Mouse (Mus musculus): ENCODE results near the gene Tnnc1.
A peak's percentile ranks its signal among the peaks of the same experiment; 100 is the strongest.

The Tnnc1 gene

DNA sequence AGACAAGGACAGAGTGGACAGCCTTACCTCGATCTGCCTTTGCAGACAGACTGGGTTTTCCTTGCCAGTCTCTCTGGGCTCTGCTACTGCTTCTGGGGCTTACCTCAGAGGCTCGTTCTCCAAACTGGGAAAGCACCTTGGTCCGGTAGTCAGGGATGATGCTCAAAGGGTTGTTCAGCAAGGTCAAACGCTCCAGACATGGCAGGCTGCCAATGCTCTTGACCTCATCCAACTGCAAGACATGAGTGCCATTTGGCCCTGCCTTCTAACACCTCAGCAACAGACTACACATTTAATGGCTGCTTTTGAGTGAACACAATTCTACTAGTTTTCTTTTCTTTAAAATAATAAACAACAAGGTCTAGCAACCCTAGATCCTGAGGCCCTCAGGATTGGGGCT lies 21.5 kb upstream of the Tnnc1 start:
- peak; percentile 55 for DNase-seq

DNA sequence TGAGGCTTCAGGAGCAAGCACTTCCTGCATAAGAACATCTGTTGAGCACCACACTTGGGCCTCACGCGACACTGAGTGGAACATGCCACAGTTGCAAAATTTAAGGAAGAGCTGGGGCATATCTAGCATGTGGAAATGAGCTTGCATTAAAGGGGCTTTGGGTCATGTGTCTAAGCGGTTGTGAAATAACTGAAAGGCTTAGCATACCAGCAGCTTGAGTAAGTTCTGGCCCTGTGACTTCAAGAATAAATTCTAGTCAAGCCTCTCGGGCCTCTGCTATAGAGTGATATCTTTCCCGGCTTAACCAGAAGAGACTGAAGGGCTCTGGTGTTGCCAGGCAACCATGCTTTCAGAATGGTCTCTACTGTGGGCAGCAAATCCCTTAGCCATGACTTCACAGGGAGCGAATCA lies 19.3 kb upstream of the Tnnc1 start:
- peak; percentile 60 for DNase-seq

DNA sequence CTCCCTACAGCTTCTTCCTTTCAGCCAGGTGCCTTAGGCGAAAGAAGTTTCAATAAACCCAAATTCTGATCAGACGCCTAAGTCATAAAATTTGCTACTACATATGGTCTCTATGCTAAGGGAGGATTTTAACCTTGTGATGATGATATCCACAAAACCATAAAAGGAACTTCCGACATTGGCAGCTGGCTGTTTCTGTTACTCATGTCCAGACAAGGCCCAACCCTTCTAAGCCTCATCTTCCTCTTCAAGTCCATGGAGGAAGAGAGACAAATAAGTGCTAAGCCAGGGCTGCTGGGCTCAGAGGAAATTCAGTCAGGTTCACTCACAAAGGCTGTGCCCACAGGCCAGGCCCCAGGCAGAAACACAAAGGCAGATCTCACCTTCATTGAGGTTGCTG lies 18.8 kb upstream of the Tnnc1 start:
- DNase-seq, result no peak

DNA sequence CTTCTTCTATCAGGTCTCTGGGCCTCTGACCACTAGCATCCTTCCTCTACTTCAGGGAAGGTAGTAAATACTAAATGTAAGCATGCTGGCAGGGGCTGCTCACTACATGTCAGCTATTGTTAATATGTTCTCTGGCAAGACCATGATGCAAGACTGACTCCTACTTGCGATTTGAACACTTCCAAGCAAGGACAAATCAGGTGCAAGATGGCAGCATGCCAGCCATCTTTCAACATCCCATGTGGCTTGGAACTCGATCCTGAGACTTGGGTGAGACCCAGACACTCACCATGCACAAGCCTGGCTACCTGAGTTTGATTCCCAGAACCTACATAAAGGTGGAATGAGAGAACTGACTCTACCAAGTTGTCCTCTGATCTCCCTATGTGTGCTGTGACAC lies 16.2 kb upstream of the Tnnc1 start:
- no peak for DNase-seq

DNA sequence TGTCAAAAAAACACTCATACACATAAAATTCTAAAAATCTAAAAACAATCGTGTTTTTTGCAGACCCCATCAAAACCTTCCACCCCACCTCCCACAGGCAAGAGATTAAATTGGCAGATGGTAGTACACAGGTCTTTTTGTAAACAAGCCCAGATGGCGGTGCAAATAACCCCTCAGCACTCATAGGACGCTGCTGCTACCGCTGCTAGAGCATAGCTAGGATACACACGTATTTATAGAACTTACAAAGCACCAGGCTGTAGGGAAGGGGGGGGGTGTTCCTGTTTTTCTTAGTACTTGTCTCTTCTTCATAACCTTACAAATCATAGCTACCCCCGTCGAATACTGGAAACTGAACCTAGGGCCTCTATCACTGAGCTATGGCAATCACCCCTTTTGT lies 14.3 kb upstream of the Tnnc1 start:
- no peak for DNase-seq

DNA sequence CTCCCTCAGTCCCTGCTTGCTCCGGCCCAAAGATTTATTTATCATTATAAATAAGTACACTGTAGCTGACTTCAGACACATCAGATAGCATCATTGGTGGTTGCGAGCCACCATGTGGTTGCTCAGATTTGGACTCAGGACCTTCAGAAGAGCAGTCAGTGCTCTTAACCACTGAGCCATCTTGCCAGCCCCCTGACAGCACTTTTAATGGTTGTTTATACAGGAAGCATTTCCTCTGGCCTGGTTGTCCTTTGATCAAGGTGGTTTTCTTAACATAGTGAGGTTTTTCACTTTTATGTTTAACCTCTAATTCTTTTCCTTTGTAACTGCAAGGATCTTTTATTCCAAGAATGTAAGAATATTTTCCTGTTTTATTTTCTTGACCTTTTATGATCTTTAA lies 13.7 kb upstream of the Tnnc1 start:
- peak; percentile 57 for DNase-seq

DNA sequence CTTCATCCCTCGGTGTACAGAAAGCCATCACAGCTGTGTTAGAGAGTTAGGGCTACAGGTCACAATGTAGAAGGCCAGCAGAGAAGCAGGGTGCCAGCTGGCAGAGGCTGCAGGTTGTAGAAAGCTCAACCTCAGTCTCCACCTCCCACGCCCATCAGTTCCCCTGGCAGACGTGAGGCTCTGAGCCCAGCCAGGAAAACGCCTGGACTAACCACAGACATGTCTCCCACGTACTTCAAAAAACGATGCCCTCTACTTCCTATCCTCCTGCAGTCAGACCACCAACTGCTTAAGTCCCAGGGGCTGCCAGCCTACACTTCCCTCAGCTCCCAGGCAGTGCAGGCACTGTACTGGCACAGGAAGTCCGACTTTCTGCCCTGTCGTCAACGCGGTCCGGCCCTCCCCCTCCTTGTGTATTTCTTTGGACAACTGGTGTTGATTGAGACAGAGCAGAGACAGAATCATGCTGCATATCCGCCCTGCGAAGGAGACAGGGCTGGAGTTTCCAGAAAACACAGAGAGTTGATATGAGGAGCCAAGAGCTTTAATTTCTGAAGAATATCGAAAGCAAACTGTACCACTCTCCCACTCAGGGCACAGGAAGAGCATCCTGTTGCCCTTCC lies 13.1 kb upstream of the Tnnc1 start:
- peak; percentile 90 for DNase-seq

DNA sequence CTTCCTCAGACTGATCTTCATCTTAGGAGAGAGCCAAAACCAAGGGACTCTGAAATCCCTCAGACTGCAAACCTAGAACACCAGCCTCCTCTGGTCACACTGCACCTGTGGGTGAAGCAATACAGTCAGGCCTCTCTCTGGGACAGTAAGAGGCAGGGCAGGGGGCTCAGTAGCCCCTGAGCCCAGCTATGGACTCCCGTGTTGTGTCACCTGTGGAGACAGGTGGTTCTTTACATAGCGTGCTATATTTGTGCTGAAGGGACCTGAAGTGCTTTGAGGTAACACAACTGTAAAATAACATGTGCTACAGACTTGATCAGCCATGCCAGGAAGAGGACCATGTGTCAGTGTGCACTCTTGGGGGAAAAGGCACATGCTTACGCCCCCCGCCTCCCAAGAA lies 12.6 kb upstream of the Tnnc1 start:
- no peak for DNase-seq

DNA sequence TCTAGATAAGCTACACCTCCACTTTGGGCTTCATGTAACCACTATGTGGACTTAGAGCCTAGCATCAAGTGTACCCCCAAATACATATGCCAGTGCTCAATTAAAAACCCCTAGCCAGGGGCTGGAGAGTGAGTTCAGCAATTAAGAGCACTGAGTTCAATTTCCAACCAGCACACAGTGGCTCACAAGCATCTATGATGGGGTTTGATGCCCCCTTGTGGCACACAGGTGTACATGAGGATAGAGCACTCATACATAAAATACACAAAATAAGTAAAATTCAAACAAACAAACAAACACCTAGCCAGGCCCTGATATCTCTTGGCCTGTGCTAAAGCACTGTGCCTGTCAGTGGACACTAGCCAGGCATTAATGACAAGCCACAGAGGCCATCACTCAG lies 12.1 kb upstream of the Tnnc1 start:
- peak; percentile 53 for DNase-seq

DNA sequence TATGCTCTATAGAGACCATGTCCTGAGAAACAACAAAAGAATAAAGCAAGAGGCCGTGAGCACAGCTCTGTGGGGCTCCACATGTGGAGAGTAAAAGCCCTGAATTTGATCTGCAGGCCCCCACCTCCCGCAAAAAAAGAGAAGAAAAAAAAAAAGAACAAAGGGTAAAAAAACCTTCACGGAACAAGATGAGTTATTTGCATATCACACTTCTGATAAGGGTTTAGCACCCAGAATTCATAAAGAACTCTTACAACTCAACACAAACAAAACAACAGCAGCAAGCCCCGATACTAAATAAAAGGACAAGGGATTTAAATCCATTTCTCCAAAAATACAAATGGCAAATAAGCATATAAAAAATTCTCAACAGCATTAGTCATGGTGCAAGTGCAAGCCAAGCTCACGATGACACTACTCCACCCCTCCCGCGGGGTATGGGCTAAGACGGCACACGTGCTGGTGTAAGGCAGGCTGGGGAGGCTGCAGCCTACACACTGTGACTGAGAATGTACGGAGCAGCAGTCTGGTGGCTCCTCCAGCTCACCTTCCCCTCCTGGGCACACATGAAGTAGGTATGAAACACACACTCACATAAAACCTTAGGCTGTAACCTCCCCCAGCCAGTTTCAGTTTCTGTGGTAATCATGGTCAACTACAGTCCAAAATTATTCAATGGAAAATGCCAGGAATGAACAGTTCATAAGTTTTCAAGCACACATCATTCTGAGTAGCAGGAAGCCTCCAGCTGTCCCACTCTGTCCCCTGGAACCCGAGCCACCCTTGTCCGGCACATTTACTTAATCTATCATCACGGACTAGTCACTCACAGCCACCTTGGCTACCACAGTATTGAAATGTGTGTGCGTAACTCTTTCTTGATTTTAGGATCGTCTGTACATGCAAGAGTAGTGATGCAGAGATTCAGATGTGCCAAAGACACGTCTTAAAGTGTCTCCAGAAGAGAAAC lies 10.3 kb upstream of the Tnnc1 start:
- DNase-seq, result peak; percentile 74

DNA sequence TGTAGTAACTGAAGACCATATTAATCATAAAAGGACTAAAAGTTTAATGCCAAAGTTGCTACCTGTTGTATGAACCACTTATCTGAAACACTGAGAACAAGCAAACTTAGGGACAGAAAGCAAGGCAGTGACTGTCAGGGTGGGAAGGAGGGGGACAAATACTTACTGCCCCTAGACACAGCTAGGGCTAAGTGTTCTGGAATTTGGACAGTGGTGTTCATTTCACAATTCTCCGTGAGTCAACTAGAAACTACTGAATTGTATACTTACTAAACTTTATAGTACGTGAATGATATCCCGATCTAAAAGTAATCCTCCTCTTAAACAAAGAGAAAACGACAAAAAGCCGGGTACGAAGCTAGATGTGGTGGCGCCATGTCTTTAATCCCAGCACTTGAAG lies 8.5 kb upstream of the Tnnc1 start:
- DNase-seq, result no peak

DNA sequence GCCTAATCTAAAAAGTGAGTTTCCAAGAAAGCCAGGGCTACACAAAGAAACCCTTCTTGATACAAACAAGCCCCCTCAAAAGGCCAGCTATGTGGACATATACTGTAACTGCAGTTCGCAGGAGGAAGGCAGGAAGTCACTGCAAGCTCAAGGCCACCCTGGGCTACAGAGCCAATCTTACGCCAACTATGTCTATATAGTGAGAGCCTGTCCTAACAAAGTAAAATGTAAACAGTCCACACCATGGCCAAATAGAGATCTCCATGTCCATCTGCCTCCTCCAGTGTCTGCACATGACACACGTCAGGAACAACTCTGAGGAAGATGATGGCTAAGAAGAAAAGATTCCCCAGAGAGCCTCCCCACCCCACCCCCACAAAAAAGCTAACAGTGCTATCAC lies 8.1 kb upstream of the Tnnc1 start:
- DNase-seq, result no peak

DNA sequence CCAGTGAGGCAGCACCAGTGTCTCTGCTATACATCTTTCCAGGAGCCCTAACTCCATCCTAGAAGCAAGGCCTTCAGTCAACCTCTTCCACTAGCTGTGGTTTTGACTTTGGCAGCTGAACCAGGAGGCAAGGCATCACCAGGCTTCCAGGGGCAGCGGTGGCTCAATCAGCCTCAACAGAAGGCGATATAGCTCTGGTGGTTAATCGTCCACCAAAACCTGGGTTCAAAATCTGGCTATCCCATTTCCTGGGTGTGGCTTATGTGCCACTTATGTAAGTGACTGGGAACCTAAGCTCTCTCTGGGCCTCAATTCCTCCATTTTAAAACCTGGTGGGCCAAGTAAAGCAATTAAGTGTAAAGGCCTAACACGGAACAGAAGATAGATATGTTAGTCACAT lies 3.3 kb upstream of the Tnnc1 start:
- no peak for DNase-seq

DNA sequence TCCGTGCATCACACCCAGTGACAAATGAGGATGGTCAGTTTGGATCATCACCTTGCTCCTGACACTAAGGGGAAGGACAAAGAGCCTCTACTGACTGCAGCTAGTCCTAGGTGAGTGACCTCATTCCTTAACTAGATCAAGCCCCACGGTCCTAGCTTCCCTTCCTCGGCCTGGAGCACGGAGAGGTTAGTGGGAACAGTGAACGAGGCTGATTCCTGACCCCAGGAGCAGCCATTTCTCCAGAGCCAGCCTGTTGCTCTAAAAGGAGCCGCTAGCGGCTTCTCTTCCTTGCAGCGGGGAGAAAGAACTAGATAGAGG lies 2.9 kb upstream of the Tnnc1 start:
- DNase-seq, result no peak

DNA sequence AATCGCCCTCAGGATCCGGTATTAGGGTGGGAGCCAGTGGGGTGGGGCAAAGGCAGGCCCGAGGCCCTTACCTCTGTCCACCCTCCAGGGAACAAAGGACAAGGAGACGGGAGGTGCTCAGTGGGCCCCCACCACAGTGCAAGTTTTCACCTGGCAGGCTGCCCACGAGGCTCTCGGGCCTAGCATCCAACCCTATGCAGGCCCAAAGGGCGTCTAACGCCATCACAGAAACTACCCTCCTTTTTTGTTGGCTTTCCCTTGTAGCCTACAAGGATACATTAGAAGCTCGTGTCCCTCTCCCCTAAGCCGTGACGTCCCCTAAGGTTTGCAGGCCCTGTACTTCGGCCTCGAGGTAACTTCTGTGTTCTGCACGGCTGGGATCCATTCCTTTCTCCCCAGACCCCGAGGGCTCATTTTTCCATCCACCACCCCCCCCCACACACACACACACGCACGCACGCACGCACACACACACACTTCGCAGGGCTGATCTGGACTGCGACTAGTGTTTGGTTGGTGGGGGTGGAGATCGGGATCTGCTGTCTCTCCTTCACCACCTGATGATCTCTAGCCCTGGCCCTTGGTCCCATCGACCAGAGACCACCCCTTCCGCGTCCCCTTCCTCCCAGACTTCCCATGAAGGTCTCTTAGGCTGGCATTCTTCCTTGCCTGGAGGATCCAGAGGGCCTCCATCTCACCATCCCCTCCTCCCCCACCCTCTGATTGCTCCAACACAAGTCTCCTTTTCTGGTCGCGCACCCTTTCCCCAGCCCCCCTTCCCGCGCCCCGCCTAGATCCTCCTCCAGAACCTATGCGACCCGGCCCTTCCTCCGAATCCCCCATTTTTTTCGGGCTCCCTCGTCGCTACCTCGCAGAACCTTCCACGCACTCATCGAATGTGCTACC lies 2.3 kb upstream of the Tnnc1 start:
- DNase-seq, result peak; percentile 71

DNA sequence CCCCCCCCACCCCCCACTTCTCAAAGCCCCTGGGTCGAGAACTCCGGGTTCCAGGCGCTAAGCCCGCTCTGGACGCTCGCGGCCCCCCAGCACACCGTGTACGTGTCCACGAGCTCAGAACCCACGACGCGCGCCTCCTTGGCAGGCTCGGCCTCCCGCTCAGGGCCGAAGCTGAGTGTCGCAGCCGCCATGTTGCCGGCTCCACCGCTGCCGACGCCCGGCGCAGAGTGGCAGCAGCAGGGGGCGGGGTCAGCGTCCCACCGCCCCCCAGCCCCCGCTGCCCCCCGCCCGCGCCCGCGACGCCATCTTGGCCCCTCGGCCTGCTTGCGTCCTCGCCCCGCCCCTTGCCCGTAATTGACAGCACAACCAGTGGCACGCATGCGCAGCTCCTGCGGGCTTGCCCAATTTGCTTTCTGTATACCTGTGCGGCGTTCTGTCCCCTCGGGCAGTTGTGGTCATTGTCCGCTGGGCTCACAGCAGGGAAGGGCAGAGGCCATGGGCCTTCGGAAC lies 1.6 kb upstream of the Tnnc1 start:
- peak; percentile 97 for DNase-seq

DNA sequence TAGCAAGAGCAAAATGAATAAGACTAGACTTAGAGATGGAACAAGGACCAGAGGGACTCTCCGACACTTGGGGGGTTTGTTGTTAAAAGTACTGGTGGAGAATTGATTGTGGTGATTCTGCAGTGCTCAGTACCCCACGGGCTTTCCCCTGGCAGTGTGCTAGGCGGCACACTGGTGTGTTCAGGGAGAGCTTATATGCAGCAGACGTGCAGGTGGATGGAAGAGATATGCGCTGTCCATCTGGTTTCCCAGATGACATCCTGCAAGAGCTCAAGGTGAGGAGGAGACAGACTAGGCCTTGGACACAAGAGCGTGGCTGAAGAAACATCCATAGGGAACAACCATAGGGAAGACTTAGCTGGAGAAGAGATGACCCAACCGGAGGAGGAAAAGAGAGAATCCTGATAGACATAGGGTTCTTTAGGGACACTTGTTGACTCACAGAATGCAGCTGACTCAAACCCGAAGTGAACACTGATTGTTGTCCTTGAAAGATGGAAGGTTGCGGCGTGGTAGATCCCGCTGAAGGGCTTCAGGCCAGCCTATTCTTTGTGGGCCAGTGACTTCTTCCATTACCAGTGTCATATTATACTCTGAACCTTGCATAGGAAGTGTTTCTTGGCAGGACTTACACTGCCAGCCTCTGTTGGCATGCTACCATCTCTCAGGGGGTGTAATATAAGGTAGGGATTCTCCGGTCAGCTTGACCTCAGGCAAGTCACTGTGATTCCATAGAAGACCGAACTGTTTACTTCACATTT lies 862 bp upstream of the Tnnc1 start:
- peak; percentile 66 for DNase-seq

DNA sequence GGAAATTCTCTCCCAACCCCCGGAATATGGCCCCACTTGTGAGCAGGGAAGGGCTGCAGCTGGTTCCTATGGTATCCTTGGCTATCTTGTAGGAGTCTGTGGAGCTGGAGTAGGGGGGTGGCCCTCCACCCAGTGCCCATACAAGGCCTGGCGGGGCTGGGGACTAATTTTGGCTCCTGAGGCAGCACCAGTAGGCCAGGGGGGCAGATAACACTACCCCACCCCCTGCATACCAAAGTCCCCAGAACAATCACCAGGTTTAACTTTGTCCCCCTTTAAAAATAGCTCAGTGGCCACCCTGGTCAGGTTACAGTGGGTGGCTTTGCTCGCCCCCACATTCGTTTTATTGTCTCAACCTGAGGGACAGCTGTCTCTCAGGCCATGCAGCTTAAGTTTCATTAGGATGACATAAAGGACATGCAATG lies 1.0 kb downstream of the Tnnc1 start:
- DNase-seq, result no peak

DNA sequence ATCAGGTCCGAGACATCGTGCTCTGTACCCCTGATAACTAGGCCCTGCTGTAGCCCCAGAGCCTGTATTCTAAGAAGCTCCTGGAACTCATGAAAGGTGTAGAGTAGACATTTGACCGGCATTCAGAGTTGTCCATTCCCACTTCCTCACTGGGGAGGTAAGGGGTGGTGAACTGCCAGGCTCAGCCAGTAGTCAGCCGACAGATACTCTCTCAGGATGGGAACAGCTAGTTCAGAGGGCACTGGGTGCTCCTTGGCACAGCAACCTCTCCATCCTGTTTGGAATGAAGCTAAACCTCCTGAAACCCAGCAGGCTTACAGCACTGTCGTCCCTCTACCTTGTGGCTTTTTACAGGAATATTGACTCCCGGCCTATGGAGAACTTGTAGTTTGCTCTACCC lies 3.7 kb downstream of the Tnnc1 start:
- DNase-seq, result no peak

DNA sequence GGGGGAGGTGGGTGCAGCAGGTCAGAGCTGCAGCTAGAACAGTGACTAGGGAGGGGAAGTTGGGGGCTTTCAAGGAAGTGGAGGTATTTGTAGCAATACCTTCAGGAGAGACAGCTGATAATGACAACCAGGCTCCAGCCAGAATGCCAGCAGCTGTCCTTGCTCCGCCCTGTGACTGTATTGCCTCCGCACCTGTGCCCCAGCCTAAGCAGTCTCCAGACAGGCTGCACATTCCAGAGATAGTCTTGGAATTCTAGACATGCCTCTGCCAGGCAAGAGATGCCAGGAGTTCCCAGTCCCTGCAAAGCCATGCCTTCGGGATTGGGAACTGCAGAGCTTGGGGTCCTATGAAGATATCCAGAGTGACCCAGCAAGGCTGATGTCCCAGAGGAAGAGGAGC lies 4.4 kb downstream of the Tnnc1 start:
- DNase-seq, result no peak

DNA sequence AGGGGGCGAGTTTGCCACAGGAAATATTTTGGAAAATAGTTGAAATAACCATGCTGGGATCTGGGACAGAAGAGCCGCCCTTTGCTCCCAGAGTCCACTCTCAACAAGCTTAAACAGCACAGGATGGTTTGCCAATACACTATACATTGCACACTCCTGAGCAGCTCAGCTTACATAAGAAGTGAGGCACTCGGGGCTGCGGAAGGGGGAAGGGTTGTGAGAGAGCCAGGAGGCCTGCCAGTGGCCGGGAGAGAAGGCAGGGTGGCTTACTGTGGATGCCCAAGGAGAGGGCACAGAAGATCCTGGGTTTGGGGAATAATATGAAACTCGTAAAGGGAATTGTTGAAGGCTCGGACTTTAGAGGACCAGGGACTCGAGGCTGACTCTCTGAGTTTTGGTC lies 5.8 kb downstream of the Tnnc1 start:
- DNase-seq, result no peak

DNA sequence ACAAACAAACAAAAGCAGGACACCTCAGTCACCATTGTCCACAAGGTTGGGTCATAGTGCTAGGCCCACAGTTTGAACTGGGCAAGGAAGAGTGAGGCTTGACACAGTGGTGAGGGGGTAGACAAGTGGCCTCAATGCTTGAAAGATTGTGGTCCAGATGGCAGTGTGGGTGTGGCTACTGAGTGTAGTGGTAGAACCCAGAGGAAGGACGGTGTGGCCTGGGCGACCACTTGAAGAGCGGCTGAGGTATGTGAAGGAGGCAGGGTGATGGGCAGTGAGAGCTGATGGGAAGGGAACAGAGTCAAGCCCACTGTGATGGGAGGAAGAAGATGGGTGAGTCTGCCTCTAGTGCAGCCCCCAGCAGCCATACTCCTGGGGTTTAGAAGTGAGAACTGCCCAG lies 6.6 kb downstream of the Tnnc1 start:
- no peak for DNase-seq
